ENCODE assay signal across 15 mouse cellular contexts in the genomic region with DNA sequence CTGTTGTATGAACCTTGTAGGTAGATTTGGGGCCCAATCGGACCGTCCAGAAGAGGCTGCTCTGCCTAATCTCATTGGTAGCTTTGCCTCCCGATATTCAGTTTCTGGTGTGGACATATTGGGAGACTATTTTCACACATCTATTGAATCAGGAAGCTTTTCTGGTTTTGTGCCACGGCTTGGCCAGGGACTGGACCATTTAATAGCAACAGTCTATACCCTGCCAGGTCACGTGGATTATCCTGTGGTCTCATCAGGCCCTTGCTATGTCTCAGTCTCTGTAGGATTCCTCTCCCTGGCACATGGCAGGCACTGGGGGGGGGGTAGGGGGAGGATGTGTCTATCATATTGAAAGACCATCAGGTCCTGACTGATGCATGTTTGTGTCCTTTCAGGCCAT. TPM values are rescaled to one million over a fixed set of nuclear protein-coding genes. Genes with fewer than 3 reads are reported as not detected.
A peak's percentile ranks its signal among the peaks of the same experiment; 100 is the strongest.
DNase-seq lines count a peak whose midpoint lies in the region; ATAC-seq and TF ChIP-seq lines count a peak whose summit lies in the region.
"Had no signal": no experiment of that assay in that cellular context is flagged by ENCODE, and none has a peak within 500 bp of the region (broad histone marks: within the 10 kb centered on the region; RNA-seq: fewer than 3 reads in every experiment).

No protein-coding gene starts in this region.

- no peak for TF ChIP-seq CTCF in stomach, postnatal 0 days (IDR thresholded peaks at IDR 0.05; ENCODE audit: low read depth)
- TF ChIP-seq CTCF in thymus, adult 2 months (IDR thresholded peaks at IDR 0.05; ENCODE audit: borderline replicate concordance, control insufficient read depth, extremely low read depth, insufficient read depth, low read length, poor library complexity): no peak

- TF ChIP-seq EP300 in stomach, postnatal 0 days (optimal IDR thresholded peaks at IDR 0.05): no peak

- intact Hi-C loops in heart, postnatal 36 days (cut with DNase I): loop anchor here (10.0 kb wide), 1 partner anchor 635 kb away; no protein-coding TSS in a partner anchor

- peak overlapping the region; percentile 89 for H3K27ac ChIP-seq in heart, embryonic 12.5 days (ENCODE audit: poor library complexity, severe bottlenecking)
- peak overlapping the region; percentile 48; the same call in 1 of the 2 replicates for H3K27ac ChIP-seq in stomach, embryonic 14.5 days (ENCODE audit: low read length)
- H3K27ac ChIP-seq in stomach, postnatal 0 days (replicated peaks): no peak overlapping the region
- peak overlapping the region; percentile 7; the same call in 1 of the 2 replicates for H3K27ac ChIP-seq in embryonic facial prominence, embryonic 13.5 days
- H3K27ac ChIP-seq in thymus, adult 2 months (ENCODE audit: control insufficient read depth, insufficient read depth, low read length): no peak overlapping the region
- H3K27ac ChIP-seq in midbrain, embryonic 15.5 days: no peak overlapping the region
- H3K27ac ChIP-seq: embryonic facial prominence, embryonic 12.5 days; intestine, embryonic 15.5 days; layer of hippocampus, adult 2 months had no signal

- H3K4me3 ChIP-seq in heart, embryonic 12.5 days: no peak overlapping the region
- no peak overlapping the region for H3K4me3 ChIP-seq in stomach, embryonic 14.5 days (ENCODE audit: low read depth, low read length)
- no peak overlapping the region for H3K4me3 ChIP-seq in stomach, postnatal 0 days (ENCODE audit: low read depth, low read length)
- no peak overlapping the region for H3K4me3 ChIP-seq in embryonic facial prominence, embryonic 13.5 days
- no peak overlapping the region for H3K4me3 ChIP-seq in thymus, adult 2 months (ENCODE audit: control insufficient read depth, insufficient read depth, low read length)
- H3K4me3 ChIP-seq in midbrain, embryonic 15.5 days: no peak overlapping the region
- H3K4me3 ChIP-seq: embryonic facial prominence, embryonic 12.5 days; forebrain, embryonic 10.5 days; intestine, embryonic 15.5 days; layer of hippocampus, adult 2 months; megakaryocyte, embryonic 14.5 days had no signal

- TF ChIP-seq POLR2A in thymus, adult 2 months (IDR thresholded peaks at IDR 0.05; ENCODE audit: control insufficient read depth, extremely low read depth, insufficient read depth, low read length, poor library complexity): no peak

- no peak for ATAC-seq in heart, embryonic 12.5 days (ENCODE audit: insufficient number of reproducible peaks, low FRiP score)
- no peak for ATAC-seq in stomach, embryonic 14.5 days (ENCODE audit: insufficient number of reproducible peaks, insufficient read depth, low FRiP score, low read depth)
- ATAC-seq in stomach, postnatal 0 days (ENCODE audit: low FRiP score, low TSS enrichment): no peak
- no peak for ATAC-seq in embryonic facial prominence, embryonic 13.5 days (ENCODE audit: insufficient number of reproducible peaks, insufficient read depth, low FRiP score, low TSS enrichment, low read depth)
- ATAC-seq in midbrain, embryonic 15.5 days (replicated peaks): no peak
- ATAC-seq: CD4-positive, CD25-positive, alpha-beta regulatory T cell, adult 4 months; intestine, embryonic 15.5 days had no signal

- peaks cover 84% of the 10 kb centered on the region for H3K4me1 ChIP-seq in heart, embryonic 12.5 days (replicated peaks)
- peaks cover 56% of the 10 kb centered on the region for H3K4me1 ChIP-seq in stomach, embryonic 14.5 days (ENCODE audit: control insufficient read depth, insufficient read depth, low read length)
- H3K4me1 ChIP-seq in stomach, postnatal 0 days (replicated peaks; ENCODE audit: control insufficient read depth, insufficient read depth): peaks cover 14% of the 10 kb centered on the region
- peaks cover 91% of the 10 kb centered on the region for H3K4me1 ChIP-seq in embryonic facial prominence, embryonic 13.5 days
- 0 out of 2 replicates have a peak, but pooled peaks cover 2% of the 10 kb centered on the region for H3K4me1 ChIP-seq in thymus, adult 2 months (replicated peaks; ENCODE audit: control insufficient read depth, insufficient read depth, low read length)
- H3K4me1 ChIP-seq in midbrain, embryonic 15.5 days: peaks cover 11% of the 10 kb centered on the region

- 75% methylated on average over 5 of the region's 5 CpGs for WGBS in heart, embryonic 12.5 days
- WGBS in stomach, embryonic 14.5 days: 86% methylated on average over 5 of the region's 5 CpGs
- 62% methylated on average over 5 of the region's 5 CpGs for WGBS in stomach, postnatal 0 days
- 68% methylated on average over 5 of the region's 5 CpGs for WGBS in embryonic facial prominence, embryonic 13.5 days
- WGBS in thymus, adult 2 months: 91% methylated on average over 5 of the region's 5 CpGs
- WGBS in midbrain, embryonic 15.5 days: 85% methylated on average over 5 of the region's 5 CpGs

- H3K9me3 ChIP-seq in heart, embryonic 12.5 days (replicated peaks): no peaks in the 10 kb centered on the region
- no peaks in the 10 kb centered on the region for H3K9me3 ChIP-seq in stomach, embryonic 14.5 days (ENCODE audit: control insufficient read depth, low read depth, low read length)
- no peaks in the 10 kb centered on the region for H3K9me3 ChIP-seq in stomach, postnatal 0 days (ENCODE audit: control insufficient read depth, low read length)
- no peaks in the 10 kb centered on the region for H3K9me3 ChIP-seq in embryonic facial prominence, embryonic 13.5 days
- H3K9me3 ChIP-seq in midbrain, embryonic 15.5 days: no peaks in the 10 kb centered on the region
- H3K9me3 ChIP-seq: embryonic facial prominence, embryonic 12.5 days; forebrain, embryonic 10.5 days; intestine, embryonic 15.5 days; megakaryocyte, embryonic 14.5 days had no signal

- H3K4me2 ChIP-seq in heart, embryonic 12.5 days: no peak overlapping the region
- H3K4me2 ChIP-seq in stomach, embryonic 14.5 days (replicated peaks; ENCODE audit: low read depth, low read length): no peak overlapping the region
- no peak overlapping the region for H3K4me2 ChIP-seq in stomach, postnatal 0 days (replicated peaks; ENCODE audit: low read depth)
- H3K4me2 ChIP-seq in embryonic facial prominence, embryonic 13.5 days: no peak overlapping the region
- H3K4me2 ChIP-seq in midbrain, embryonic 15.5 days: no peak overlapping the region
- H3K4me2 ChIP-seq: embryonic facial prominence, embryonic 12.5 days; intestine, embryonic 15.5 days had no signal

- H3K27me3 ChIP-seq in heart, embryonic 12.5 days (replicated peaks): no peaks in the 10 kb centered on the region
- no peaks in the 10 kb centered on the region for H3K27me3 ChIP-seq in stomach, embryonic 14.5 days (ENCODE audit: control insufficient read depth, insufficient read depth, low read length)
- H3K27me3 ChIP-seq in stomach, postnatal 0 days (ENCODE audit: control insufficient read depth, insufficient read depth, low read length): no peaks in the 10 kb centered on the region
- H3K27me3 ChIP-seq in embryonic facial prominence, embryonic 13.5 days: no peaks in the 10 kb centered on the region
- H3K27me3 ChIP-seq in thymus, adult 2 months (ENCODE audit: control insufficient read depth, insufficient read depth, low read length): no peaks in the 10 kb centered on the region
- H3K27me3 ChIP-seq in midbrain, embryonic 15.5 days (replicated peaks): 0 out of 2 replicates have a peak, but pooled peaks cover 3% of the 10 kb centered on the region
- H3K27me3 ChIP-seq: embryonic facial prominence, embryonic 12.5 days; intestine, embryonic 15.5 days had no signal

- H3K9ac ChIP-seq in heart, embryonic 12.5 days: peak overlapping the region; percentile 32; the same call in 1 of the 2 replicates
- H3K9ac ChIP-seq in stomach, embryonic 14.5 days (replicated peaks; ENCODE audit: low read depth, low read length): no peak overlapping the region
- H3K9ac ChIP-seq in stomach, postnatal 0 days (ENCODE audit: low read length): no peak overlapping the region
- H3K9ac ChIP-seq in embryonic facial prominence, embryonic 13.5 days: no peak overlapping the region
- no peak overlapping the region for H3K9ac ChIP-seq in midbrain, embryonic 15.5 days
- H3K9ac ChIP-seq: embryonic facial prominence, embryonic 12.5 days; intestine, embryonic 15.5 days had no signal

- no peak for DNase-seq in heart, postnatal 36 days
- no peak for DNase-seq in stomach, postnatal 0 days (ENCODE audit: low spot score)
- DNase-seq in thymus, adult 2 months: no peak
- DNase-seq: adrenal gland, postnatal 25 days; right cerebral cortex, adult 18-20 months had no signal

- H3K36me3 ChIP-seq in heart, embryonic 12.5 days: 0 out of 2 replicates have a peak, but pooled peaks cover 2% of the 10 kb centered on the region
- H3K36me3 ChIP-seq in stomach, embryonic 14.5 days (ENCODE audit: control insufficient read depth, insufficient read depth, low read length): no peaks in the 10 kb centered on the region
- H3K36me3 ChIP-seq in stomach, postnatal 0 days (ENCODE audit: control insufficient read depth, insufficient read depth, low read length): no peaks in the 10 kb centered on the region
- peaks cover 11% of the 10 kb centered on the region for H3K36me3 ChIP-seq in embryonic facial prominence, embryonic 13.5 days
- H3K36me3 ChIP-seq in thymus, adult 2 months (ENCODE audit: control insufficient read depth, insufficient read depth, low read length): no peaks in the 10 kb centered on the region
- H3K36me3 ChIP-seq in midbrain, embryonic 15.5 days (replicated peaks): no peaks in the 10 kb centered on the region
- H3K36me3 ChIP-seq: forebrain, embryonic 10.5 days; intestine, embryonic 15.5 days had no signal

RNA-seq across cellular contexts. Expression of a gene that starts 26.7 kb away (rescaled TPM):
- polyA plus RNA-seq in heart, embryonic 12.5 days (2016; fragmentation: Nextera tagmentation; extraction: Ambion mirVana): 34.6 and 38.2 TPM in 2 replicates
- total RNA-seq in heart, postnatal 36 days (2021): 1 to 10 TPM; 7.9 to 8.6 TPM
- polyA plus RNA-seq in stomach, embryonic 14.5 days (2014; fragmentation: Nextera tagmentation; extraction: Ambion mirVana): 62.9 and 65.7 TPM in 2 replicates
- 24.0 and 26.4 TPM in 2 replicates for polyA plus RNA-seq in stomach, postnatal 0 days (2015; fragmentation: Nextera tagmentation; extraction: Ambion mirVana)
- polyA plus RNA-seq in embryonic facial prominence, embryonic 13.5 days (2015; fragmentation: Nextera tagmentation; extraction: Ambion mirVana): 57.4 and 62.5 TPM in 2 replicates
- polyA plus RNA-seq in thymus, adult 2 months (2012; rRNA removed): 14.7 and 18.6 TPM in 2 replicates
- 23.4 and 24.1 TPM in 2 replicates for polyA plus RNA-seq in midbrain, embryonic 15.5 days (2015; fragmentation: Nextera tagmentation; extraction: Ambion mirVana)

Comparison
In these comparisons a context has a peak if more than half of its experiments do, and no peak if none do; other contexts are left out.
1. H3K27ac ChIP-seq: peak in heart, embryonic 12.5 days (single experiment), stomach, embryonic 14.5 days (single experiment) and embryonic facial prominence, embryonic 13.5 days (single experiment); none in stomach, postnatal 0 days (single experiment), thymus, adult 2 months (single experiment) and midbrain, embryonic 15.5 days (single experiment).